Comparison of ENCODE assay signal across 18 mouse cellular contexts in genomic region chr10:84544841-84545610, GRCm38 (mm10). TPM values are rescaled to one million over a fixed set of nuclear protein-coding genes. Genes with fewer than 3 reads are reported as not detected.
DNase-seq lines count a peak whose midpoint lies in the region; ATAC-seq lines count a peak whose summit lies in the region.
"Had no signal": no experiment of that assay in that cellular context is flagged by ENCODE, and none has a peak within 500 bp of the region (broad histone marks: within the 10 kb centered on the region; RNA-seq: fewer than 3 reads in every experiment).

No protein-coding gene starts in this region.

- H3K4me1 ChIP-seq in intestine, embryonic 15.5 days (replicated peaks) = peaks cover 8% of the 10 kb centered on the region; the same call in 1 of the 2 replicates
- H3K4me1 ChIP-seq: heart, embryonic 10.5 days; midbrain, embryonic 12.5 days had no signal

- peak; percentile 25 to 36 for DNase-seq in heart, adult 18-20 months
- DNase-seq in heart, adult 11 months = no peak
- DNase-seq in ovary, adult 18-20 months (ENCODE audit: low spot score) = peak; percentile 51
- no peak for DNase-seq in ovary, postnatal 14 days (ENCODE audit: low spot score)
- no peak for DNase-seq in left cerebral cortex, postnatal 25 days (ENCODE audit: low spot score in 2 of 2)
- no peak for DNase-seq in urinary bladder, postnatal 25 days (ENCODE audit: low spot score)
- no peak for DNase-seq in left cerebral cortex, adult 11 months (ENCODE audit: low spot score)
- DNase-seq: cerebellum, adult 9-11 months; layer of hippocampus, adult 9-11 months; left cerebral cortex, postnatal 4 days; lung, postnatal 36 days; right cerebral cortex, postnatal 4 days had no signal

- ATAC-seq in intestine, embryonic 15.5 days = peak; percentile 71; the same call in 1 of the 2 replicates
- ATAC-seq: activated CD4-positive, CD25-positive, alpha-beta regulatory T cell, adult 4 months had no signal

- no peaks in the 10 kb centered on the region for H3K9me3 ChIP-seq in intestine, embryonic 15.5 days
- H3K9me3 ChIP-seq: embryonic facial prominence, embryonic 10.5 days; heart, embryonic 10.5 days; liver, embryonic 15.5 days; midbrain, embryonic 12.5 days had no signal

- no peaks in the 10 kb centered on the region for H3K36me3 ChIP-seq in intestine, embryonic 15.5 days
- H3K36me3 ChIP-seq: embryonic facial prominence, embryonic 10.5 days; heart, embryonic 10.5 days; liver, embryonic 15.5 days; midbrain, embryonic 12.5 days had no signal

- no peak overlapping the region for H3K27ac ChIP-seq in intestine, embryonic 15.5 days
- H3K27ac ChIP-seq: embryonic facial prominence, embryonic 10.5 days; heart, embryonic 10.5 days; liver, embryonic 15.5 days; midbrain, embryonic 12.5 days had no signal

- intact Hi-C loops in left cerebral cortex, postnatal 25 days (cut with DNase I) = no loop called here

- no peak overlapping the region for H3K4me3 ChIP-seq in intestine, embryonic 15.5 days (replicated peaks)
- H3K4me3 ChIP-seq: embryonic facial prominence, embryonic 10.5 days; heart, embryonic 10.5 days; liver, embryonic 15.5 days; midbrain, embryonic 12.5 days had no signal

- H3K9ac ChIP-seq in intestine, embryonic 15.5 days = no peak overlapping the region
- H3K9ac ChIP-seq: liver, embryonic 15.5 days; midbrain, embryonic 12.5 days had no signal

- 22% methylated on average over 7 of the region's 7 CpGs for WGBS in intestine, embryonic 15.5 days

- no peak overlapping the region for H3K4me2 ChIP-seq in intestine, embryonic 15.5 days (replicated peaks)
- H3K4me2 ChIP-seq: liver, embryonic 15.5 days; midbrain, embryonic 12.5 days had no signal

- H3K27me3 ChIP-seq in intestine, embryonic 15.5 days (replicated peaks) = no peaks in the 10 kb centered on the region
- H3K27me3 ChIP-seq: midbrain, embryonic 12.5 days had no signal

RNA-seq across cellular contexts. Expression of gene Ckap4, which starts 11.2 kb away (rescaled TPM):
- total RNA-seq in heart, adult 18-20 months (2021) = 10 to 100 TPM; 26.0 to 30.6 TPM
- polyA plus RNA-seq in intestine, embryonic 15.5 days (2015; fragmentation: Nextera tagmentation; extraction: Ambion mirVana) = 59.8 and 61.2 TPM in 2 replicates
- 10 to 100 TPM; 22.8 to 25.2 TPM for total RNA-seq in left cerebral cortex, postnatal 25 days (2021)

RNA-seq across cellular contexts. Expression of gene Tcp11l2, which starts 31.4 kb away (rescaled TPM):
- total RNA-seq in heart, adult 18-20 months (2021) = 100 to 1,000 TPM; 105 to 143 TPM
- polyA plus RNA-seq in intestine, embryonic 15.5 days (2015; fragmentation: Nextera tagmentation; extraction: Ambion mirVana) = 10.6 and 11.6 TPM in 2 replicates
- 10 to 100 TPM; 20.7 to 24.2 TPM for total RNA-seq in left cerebral cortex, postnatal 25 days (2021)

Comparison
In these comparisons a context has a peak if more than half of its experiments do, and no peak if none do; other contexts are left out.
1. DNase-seq: peak in heart, adult 18-20 months (2 of 2) and ovary, adult 18-20 months (single experiment); none in heart, adult 11 months (single experiment), ovary, postnatal 14 days (single experiment), left cerebral cortex, postnatal 25 days (0 of 2), urinary bladder, postnatal 25 days (single experiment) and left cerebral cortex, adult 11 months (single experiment).
2. RNA of gene Tcp11l2, which starts 31.4 kb away (total RNA-seq): 105 to 143 TPM in heart, adult 18-20 months; 20.7 to 24.2 TPM in left cerebral cortex, postnatal 25 days; every median in the first group is over 4 times any median in the second.